Mouse (Mus musculus) forebrain, embryonic 16.5 days (tissue): Measurements from ENCODE around the gene Gast. TPM values are rescaled to one million over a fixed set of nuclear protein-coding genes. Genes with fewer than 3 reads are reported as not detected.
"Not testable (repeated sequence)": the region's sequence is repeated elsewhere in the genome, so short reads cannot be mapped to it uniquely, and the experiment has no call there.

Experiments
- ATAC-seq: fragments of 200-750 bp; cut with Nextera tagmentation; 2 replicates; pipeline ENCODE4 v1.8.0; 2017; ENCODE audit warnings: mild to moderate bottlenecking, moderate library complexity
- H3K27ac ChIP-seq: fragments of 300-500 bp; sonication (generic); 2 replicates; pipeline ENCODE4 v1.5.1; 2014; ENCODE audit warnings: low read length, control low read depth
- H3K27me3 ChIP-seq: fragments of 300-500 bp; sonication (generic); replicated peaks from 2 replicates; pipeline ENCODE4 v1.6.1; 2014; ENCODE audit warnings: low read length; ENCODE audit not compliant: control insufficient read depth, insufficient read depth
- H3K36me3 ChIP-seq: fragments of 300-500 bp; sonication (generic); 2 replicates; pipeline ENCODE4 v1.6.1; 2014; ENCODE audit not compliant: control insufficient read depth, insufficient read depth
- H3K4me1 ChIP-seq: fragments of 300-500 bp; sonication (generic); replicated peaks from 2 replicates; pipeline ENCODE4 v1.6.1; 2014; ENCODE audit warnings: low read length; ENCODE audit not compliant: control insufficient read depth, insufficient read depth
- H3K4me2 ChIP-seq: fragments of 300-500 bp; sonication (generic); 2 replicates; pipeline ENCODE4 v1.6.1; 2014; ENCODE audit warnings: mild to moderate bottlenecking, low read length, control low read depth
- H3K4me3 ChIP-seq: fragments of 300-500 bp; sonication (generic); replicated peaks from 2 replicates; pipeline ENCODE4 v1.5.1; 2014; ENCODE audit warnings: mild to moderate bottlenecking, low read length, control low read depth
- H3K9ac ChIP-seq: fragments of 300-500 bp; sonication (generic); replicated peaks from 2 replicates; pipeline ENCODE4 v1.6.1; 2014; ENCODE audit warnings: low read depth, low read length, control low read depth
- H3K9me3 ChIP-seq: fragments of 300-500 bp; sonication (generic); 2 replicates; pipeline ENCODE4 v1.6.1; 2016; ENCODE audit warnings: low read length; ENCODE audit not compliant: control insufficient read depth
- WGBS: fragments of 180-500 bp; shearing (Covaris S2); extraction: QIAGEN DNeasy Blood & Tissue Kit; methylation state at CpG from one replicate; pipeline ENCODE4 v1.1.7; 2014; 5-methylcytosine and 5-hydroxymethylcytosine counted together
- polyA plus RNA-seq: library from polyadenylated mRNA; unstranded; fragments of >200 nt; fragmentation: Nextera tagmentation; extraction: Ambion mirVana; gene quantifications from 2 replicates; pipeline ENCODE4 v1.2.1, GENCODE M21; 2015

Gene Gast
- polyA plus RNA-seq, 1 experiment from 2014 or later = not detected

GRCm38 (mm10) chr11:100355151-100355951 lies 21.1 kb downstream of the Gast start:
- Histone ChIP-seq H3K27me3 (peaks cover 4% of the 10 kb centered on the region; the same call in 1 of the 2 replicates), H3K4me1 (peaks cover 12% of the 10 kb centered on the region), H3K4me2 (peak overlapping the region; percentile 100), H3K9me3 (no peaks in the 10 kb centered on the region), H3K4me3 (peak overlapping the region; percentile 63), H3K36me3 (no peaks in the 10 kb centered on the region), H3K27ac (peak overlapping the region; percentile 27; the same call in 1 of the 2 replicates), H3K9ac (peak overlapping the region; percentile 71)
- peak; percentile 69 for ATAC-seq
- WGBS = under 1% methylated on average over 47 of the region's 54 CpGs

- ATAC-seq = peak; percentile 72
- H3K4me3 ChIP-seq = peak within 1 kb of the TSS; percentile 63
- H3K4me1 ChIP-seq = peaks cover 12% of the 10 kb centered on the region
- H3K9me3 ChIP-seq = no peaks in the 10 kb centered on the region
- WGBS = 1% methylated on average over 49 of the region's 49 CpGs
- peaks cover 4% of the 10 kb centered on the region; the same call in 1 of the 2 replicates for H3K27me3 ChIP-seq
- H3K36me3 ChIP-seq = no peaks in the 10 kb centered on the region
- H3K4me2 ChIP-seq = peak within 1 kb of the TSS; percentile 100
- peak within 1 kb of the TSS; percentile 71 for H3K9ac ChIP-seq
- peak within 1 kb of the TSS; percentile 27; the same call in 1 of the 2 replicates for H3K27ac ChIP-seq
Observed at GRCm38 (mm10) chr11:100355972-100356818, 22.0 kb downstream of the Gast start, which contains the start of gene Hap1. Gene Hap1, minus strand, starts transcription at chr11:100356128.

GRCm38 (mm10) chr11:100356819-100357211 lies 22.6 kb downstream of the Gast start:
- H3K9me3 ChIP-seq = no peaks in the 10 kb centered on the region
- H3K4me3 ChIP-seq = peak overlapping the region; percentile 63
- H3K27ac ChIP-seq = no peak overlapping the region
- peaks cover 4% of the 10 kb centered on the region; the same call in 1 of the 2 replicates for H3K27me3 ChIP-seq
- no peak overlapping the region for H3K9ac ChIP-seq
- peaks cover 12% of the 10 kb centered on the region for H3K4me1 ChIP-seq
- H3K4me2 ChIP-seq = peak overlapping the region; percentile 100
- H3K36me3 ChIP-seq = no peaks in the 10 kb centered on the region
- no peak for ATAC-seq
- WGBS = 11% methylated on average over 9 of the region's 9 CpGs

- 51% methylated on average over 5 of the region's 5 CpGs for WGBS
- Histone ChIP-seq H3K27ac (no peak overlapping the region), H3K9me3 (no peaks in the 10 kb centered on the region), H3K36me3 (no peaks in the 10 kb centered on the region), H3K27me3 (peaks cover 4% of the 10 kb centered on the region; the same call in 1 of the 2 replicates), H3K4me1 (peaks cover 12% of the 10 kb centered on the region), H3K4me2 (no peak overlapping the region), H3K9ac (no peak overlapping the region), H3K4me3 (no peak overlapping the region)
- no peak for ATAC-seq
Observed at GRCm38 (mm10) chr11:100357408-100357807, 23.2 kb downstream of the Gast start.

GRCm38 (mm10) chr11:100360175-100360574 lies 26.0 kb downstream of the Gast start:
- Histone ChIP-seq H3K36me3 (no peaks in the 10 kb centered on the region), H3K9me3 (no peaks in the 10 kb centered on the region), H3K27me3 (peaks cover 4% of the 10 kb centered on the region; the same call in 1 of the 2 replicates), H3K4me2 (no peak overlapping the region), H3K9ac (no peak overlapping the region), H3K4me1 (peaks cover 12% of the 10 kb centered on the region), H3K4me3 (no peak overlapping the region), H3K27ac (no peak overlapping the region)
- ATAC-seq = no peak
- WGBS = 80% methylated on average over 6 of the region's 6 CpGs

- ATAC-seq, H3K4me3 ChIP-seq, H3K27me3 ChIP-seq, H3K36me3 ChIP-seq, H3K27ac ChIP-seq, H3K9ac ChIP-seq, H3K4me2 ChIP-seq, H3K9me3 ChIP-seq: not testable (repeated sequence)
- H3K4me1 ChIP-seq = peaks cover 11% of the 10 kb centered on the region
- WGBS = no CpG with 5 or more reads among the region's 13 CpGs
Observed at GRCm38 (mm10) chr11:100361059-100361458, 26.9 kb downstream of the Gast start.

GRCm38 (mm10) chr11:100362209-100362978 lies 28.2 kb downstream of the Gast start:
- no peaks in the 10 kb centered on the region for H3K9me3 ChIP-seq
- 0 out of 2 replicates have a peak, but pooled peaks cover 4% of the 10 kb centered on the region for H3K27me3 ChIP-seq
- H3K4me1 ChIP-seq = peaks cover 5% of the 10 kb centered on the region; the same call in 1 of the 2 replicates
- H3K9ac ChIP-seq = no peak overlapping the region
- WGBS = 13% methylated on average over 8 of the region's 8 CpGs
- H3K36me3 ChIP-seq = no peaks in the 10 kb centered on the region
- no peak overlapping the region for H3K4me2 ChIP-seq
- no peak overlapping the region for H3K4me3 ChIP-seq
- peak; percentile 71 for ATAC-seq
- H3K27ac ChIP-seq = no peak overlapping the region

- Histone ChIP-seq H3K9ac (no peak overlapping the region), H3K4me1 (peaks cover 5% of the 10 kb centered on the region; the same call in 1 of the 2 replicates), H3K4me3 (no peak overlapping the region), H3K36me3 (no peaks in the 10 kb centered on the region), H3K27ac (no peak overlapping the region), H3K4me2 (no peak overlapping the region), H3K27me3 (0 out of 2 replicates have a peak, but pooled peaks cover 4% of the 10 kb centered on the region), H3K9me3 (no peaks in the 10 kb centered on the region)
- ATAC-seq = peak; percentile 35; the same call in 1 of the 2 replicates
- 17% methylated on average over 12 of the region's 12 CpGs for WGBS
Observed at GRCm38 (mm10) chr11:100362979-100363562, 28.9 kb downstream of the Gast start.
